Mouse (Mus musculus) stomach, postnatal 0 days (tissue): Measurements from ENCODE around the gene AY358078. TPM values are rescaled to one million over a fixed set of nuclear protein-coding genes. Genes with fewer than 3 reads are reported as not detected.
"Not testable (repeated sequence)": the region's sequence is repeated elsewhere in the genome, so short reads cannot be mapped to it uniquely, and the experiment has no call there.

ENCODE experiments used
- ATAC-seq: fragments of 200-750 bp; cut with Nextera tagmentation; 2 replicates; pipeline ENCODE4 v1.8.0; 2017; ENCODE audit not compliant: low FRiP score, low TSS enrichment
- DNase-seq: peaks from one replicate; pipeline ENCODE4 v3.0.0-alpha.2; 2016; ENCODE audit warnings: low spot score
- H3K27ac ChIP-seq: fragments of 300-500 bp; sonication (generic); replicated peaks from 2 replicates; pipeline ENCODE4 v1.5.1; 2014; ENCODE audit warnings: mild to moderate bottlenecking, control low read depth
- H3K27me3 ChIP-seq: fragments of 300-500 bp; sonication (generic); 2 replicates; pipeline ENCODE4 v1.6.1; 2014; ENCODE audit warnings: low read length; ENCODE audit not compliant: control insufficient read depth, insufficient read depth
- H3K36me3 ChIP-seq: fragments of 300-500 bp; sonication (generic); 2 replicates; pipeline ENCODE4 v1.6.1; 2014; ENCODE audit warnings: low read length, mixed read lengths; ENCODE audit not compliant: control insufficient read depth, insufficient read depth
- H3K4me1 ChIP-seq: fragments of 300-500 bp; sonication (generic); replicated peaks from 2 replicates; pipeline ENCODE4 v1.6.1; 2014; ENCODE audit warnings: antibody characterized with exemption; ENCODE audit not compliant: control insufficient read depth, insufficient read depth
- H3K4me2 ChIP-seq: fragments of 300-500 bp; sonication (generic); replicated peaks from 2 replicates; pipeline ENCODE4 v1.6.1; 2014; ENCODE audit warnings: low read depth, mild to moderate bottlenecking, control low read depth, moderate library complexity
- H3K4me3 ChIP-seq: fragments of 300-500 bp; sonication (generic); 2 replicates; pipeline ENCODE4 v1.5.1; 2014; ENCODE audit warnings: low read depth, low read length, control low read depth
- H3K9ac ChIP-seq: fragments of 300-500 bp; sonication (generic); 2 replicates; pipeline ENCODE4 v1.6.1; 2014; ENCODE audit warnings: mild to moderate bottlenecking, low read length, control low read depth, mixed read lengths
- H3K9me3 ChIP-seq: fragments of 300-500 bp; sonication (generic); 2 replicates; pipeline ENCODE4 v1.6.1; 2016; ENCODE audit warnings: low read length; ENCODE audit not compliant: control insufficient read depth
- CTCF ChIP-seq: IDR thresholded peaks from 2 replicates; pipeline ENCODE4 v1.5.1; 2016; ENCODE audit warnings: antibody characterized with exemption, low read depth, mild to moderate bottlenecking, moderate library complexity
- EP300 ChIP-seq: optimal IDR thresholded peaks from 2 replicates; pipeline ENCODE3; 2016; ENCODE audit warnings: antibody characterized with exemption
- WGBS: fragments of 180-500 bp; shearing (Covaris S2); extraction: QIAGEN DNeasy Blood & Tissue Kit; methylation state at CpG from one replicate; pipeline ENCODE4 v1.1.7; 2014; 5-methylcytosine and 5-hydroxymethylcytosine counted together
- polyA plus RNA-seq: library from polyadenylated mRNA; unstranded; fragments of >200 nt; fragmentation: Nextera tagmentation; extraction: Ambion mirVana; gene quantifications from 2 replicates; pipeline ENCODE4 v1.2.1, GENCODE M21; 2015

The AY358078 gene
- polyA plus RNA-seq, 1 experiment from 2014 or later, result not detected

DNA sequence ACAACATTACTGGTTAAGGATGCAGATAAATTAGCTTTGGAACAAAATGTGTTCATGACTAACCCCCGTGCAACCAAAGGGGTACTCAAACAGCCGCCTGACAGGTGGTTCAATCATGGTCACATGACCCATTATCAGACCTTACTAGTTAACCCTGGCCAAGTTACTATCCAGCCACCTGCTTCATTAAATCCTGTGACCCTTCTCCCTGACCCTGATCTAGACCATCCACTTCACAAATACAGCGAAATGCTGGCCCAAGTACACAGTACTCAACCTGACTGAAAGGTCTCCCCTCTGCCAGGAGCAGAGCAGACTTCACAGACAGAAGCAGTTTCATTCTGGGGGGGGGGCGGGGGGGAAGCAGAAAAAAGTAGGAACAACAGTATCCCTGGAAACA lies 13.5 kb upstream of the AY358078 start:
- no peak for DNase-seq
- H3K9me3 ChIP-seq, result no peaks in the 10 kb centered on the region
- H3K27ac ChIP-seq, result no peak overlapping the region
- no peak for ATAC-seq
- H3K36me3 ChIP-seq, result no peaks in the 10 kb centered on the region
- TF ChIP-seq EP300 (no peak), CTCF (no peak)
- no peak overlapping the region for H3K9ac ChIP-seq
- H3K4me3 ChIP-seq, result no peak overlapping the region
- H3K4me2 ChIP-seq, result no peak overlapping the region
- 62% methylated on average over 4 of the region's 4 CpGs for WGBS
- H3K27me3 ChIP-seq, result no peaks in the 10 kb centered on the region
- no peaks in the 10 kb centered on the region for H3K4me1 ChIP-seq

DNA sequence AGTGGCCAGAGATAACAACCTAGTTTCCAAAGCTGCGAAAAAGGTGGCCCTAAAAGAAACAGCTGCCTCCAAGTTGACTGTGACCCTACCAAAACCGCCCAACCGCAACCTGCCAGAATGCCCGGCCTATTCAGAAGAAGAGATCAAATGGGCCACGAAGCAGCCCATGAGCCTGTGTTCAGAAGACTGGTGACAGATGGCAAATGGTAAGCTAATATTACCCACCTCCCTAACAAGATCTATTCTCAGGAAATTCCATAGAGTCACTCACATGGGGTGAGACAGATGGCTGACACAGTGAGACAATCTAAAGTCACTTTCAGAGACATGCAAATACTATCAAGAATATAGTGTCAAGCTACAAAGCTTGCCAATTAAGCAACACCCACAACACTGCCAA lies 12.8 kb upstream of the AY358078 start:
- Histone ChIP-seq H3K4me2 (no peak overlapping the region), H3K9ac (no peak overlapping the region), H3K4me3 (no peak overlapping the region), H3K4me1 (no peaks in the 10 kb centered on the region), H3K27me3 (no peaks in the 10 kb centered on the region), H3K36me3 (no peaks in the 10 kb centered on the region), H3K9me3 (no peaks in the 10 kb centered on the region), H3K27ac (no peak overlapping the region)
- TF ChIP-seq CTCF, result no peak
- no peak for TF ChIP-seq EP300
- ATAC-seq (no peak), DNase-seq (no peak)
- WGBS, result 86% methylated on average over 5 of the region's 5 CpGs

DNA sequence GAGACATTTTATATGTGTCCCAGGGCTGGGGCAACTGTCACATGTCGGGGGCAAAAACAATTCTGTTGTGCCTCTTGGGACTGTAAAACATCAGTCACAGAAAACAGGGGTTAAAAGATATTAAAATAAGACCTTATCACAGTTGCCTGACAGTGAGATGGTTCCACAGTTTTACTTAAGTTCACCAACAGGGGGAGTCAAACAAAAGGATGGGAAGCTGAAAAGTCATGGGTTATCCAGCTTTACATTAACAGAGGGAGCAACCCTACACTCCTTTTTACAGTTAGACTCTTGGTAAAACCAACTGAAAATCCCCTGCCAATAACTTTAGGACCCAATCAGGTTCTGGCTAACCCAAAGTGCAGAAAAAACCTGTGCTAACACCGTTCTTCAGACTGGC lies 10.7 kb upstream of the AY358078 start:
- Histone ChIP-seq H3K4me2 (no peak overlapping the region), H3K4me1 (no peaks in the 10 kb centered on the region), H3K9me3 (no peaks in the 10 kb centered on the region), H3K36me3 (no peaks in the 10 kb centered on the region), H3K27ac (no peak overlapping the region), H3K9ac (no peak overlapping the region), H3K27me3 (no peaks in the 10 kb centered on the region), H3K4me3 (no peak overlapping the region)
- TF ChIP-seq EP300, result no peak
- TF ChIP-seq CTCF, result peak; percentile 25; the same call in 1 of the 2 replicates
- ATAC-seq (no peak), DNase-seq (no peak)
- 80% methylated on average over 2 of the region's 2 CpGs for WGBS

DNA sequence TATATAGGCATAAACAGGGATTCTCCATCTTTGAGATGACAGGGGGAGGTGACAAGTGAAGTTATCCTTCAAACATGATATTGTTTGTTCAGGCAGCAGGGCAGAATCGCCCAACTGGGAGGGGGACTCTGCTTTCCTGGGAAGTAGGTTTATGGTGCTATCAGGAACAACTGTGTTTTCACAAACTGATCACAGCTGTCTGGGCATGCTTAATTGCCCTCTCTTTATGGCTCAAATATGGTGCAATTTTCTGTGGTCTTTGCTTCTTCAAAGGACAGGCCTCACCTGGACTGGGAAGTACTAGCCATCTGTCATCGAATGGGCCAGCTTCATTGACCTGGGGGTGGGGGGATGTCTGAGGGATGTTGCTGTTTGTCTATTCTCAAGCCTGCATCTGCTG lies 5.7 kb upstream of the AY358078 start:
- H3K4me1 ChIP-seq, result no peaks in the 10 kb centered on the region
- H3K4me2 ChIP-seq, result no peak overlapping the region
- H3K36me3 ChIP-seq, result no peaks in the 10 kb centered on the region
- TF ChIP-seq CTCF (no peak), EP300 (no peak)
- no peak overlapping the region for H3K27ac ChIP-seq
- H3K4me3 ChIP-seq, result no peak overlapping the region
- H3K9me3 ChIP-seq, result no peaks in the 10 kb centered on the region
- no peak overlapping the region for H3K9ac ChIP-seq
- WGBS, result 62% methylated on average over 2 of the region's 2 CpGs
- no peaks in the 10 kb centered on the region for H3K27me3 ChIP-seq
- ATAC-seq (no peak), DNase-seq (no peak)

DNA sequence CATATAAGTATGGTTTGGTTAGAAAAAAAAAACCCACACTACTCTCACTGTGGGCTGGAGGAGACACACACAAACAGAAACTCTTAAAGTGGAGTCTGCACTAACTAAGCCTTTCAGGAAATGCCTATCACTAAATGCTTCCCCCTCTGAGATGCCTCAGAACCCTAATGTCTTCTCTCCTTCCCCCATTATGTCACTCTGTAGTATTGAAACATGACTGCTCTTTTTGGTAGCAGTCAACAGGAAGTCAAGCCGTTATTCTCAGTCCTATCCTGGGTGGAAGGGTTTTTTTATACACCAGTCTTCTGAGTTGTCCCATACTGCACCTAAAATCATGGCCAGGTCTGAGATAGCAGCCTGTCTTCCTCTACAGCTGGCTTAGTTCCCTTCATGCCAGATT lies 26.8 kb downstream of the AY358078 start:
- no peaks in the 10 kb centered on the region for H3K4me1 ChIP-seq
- no peak overlapping the region for H3K4me2 ChIP-seq
- no peak overlapping the region for H3K27ac ChIP-seq
- TF ChIP-seq CTCF, result no peak
- TF ChIP-seq EP300, result no peak
- DNase-seq, result no peak
- no peak overlapping the region for H3K9ac ChIP-seq
- no peaks in the 10 kb centered on the region for H3K9me3 ChIP-seq
- 41% methylated on average over 1 of the region's 1 CpGs for WGBS
- H3K27me3 ChIP-seq, result no peaks in the 10 kb centered on the region
- no peaks in the 10 kb centered on the region for H3K36me3 ChIP-seq
- ATAC-seq, result no peak
- no peak overlapping the region for H3K4me3 ChIP-seq

DNA sequence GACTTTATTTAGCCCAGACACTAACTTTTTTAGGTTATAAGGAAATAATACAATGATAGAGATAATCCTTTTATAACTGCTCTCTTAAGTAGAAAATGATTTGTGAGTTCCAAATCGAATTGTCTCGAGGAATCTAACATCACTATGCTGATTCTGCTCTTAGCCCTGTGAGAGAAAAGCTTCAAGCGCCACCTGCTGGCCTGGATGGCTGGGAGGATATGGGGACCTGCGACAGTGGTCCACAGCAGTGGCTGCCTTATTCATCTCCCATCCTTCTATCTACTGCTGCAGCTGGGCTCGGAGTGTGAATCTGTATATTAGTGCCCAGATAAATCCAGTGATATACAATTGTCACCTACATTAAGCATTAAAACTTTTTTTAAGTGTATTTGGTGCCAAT lies 28.0 kb downstream of the AY358078 start:
- not testable (repeated sequence) for H3K36me3 ChIP-seq, DNase-seq, H3K4me1 ChIP-seq, H3K27ac ChIP-seq, H3K4me2 ChIP-seq, H3K9me3 ChIP-seq, ATAC-seq, H3K4me3 ChIP-seq, H3K9ac ChIP-seq, H3K27me3 ChIP-seq
- TF ChIP-seq CTCF, result peak; percentile 70
- 21% methylated on average over 5 of the region's 5 CpGs for WGBS
